Mouse (Mus musculus) spleen, adult 2 months (tissue): Measurements from ENCODE around the gene Pdk2.

Experiments used
- CTCF ChIP-seq: fragments of 200-500 bp; IDR thresholded peaks from 2 replicates; pipeline ENCODE4 v1.5.1; 2011; ENCODE audit warnings: mild to moderate bottlenecking, inconsistent platforms; ENCODE audit not compliant: insufficient read depth, insufficient read length, insufficient replicate concordance; ENCODE audit errors: extremely low read depth
- POLR2A ChIP-seq: fragments of 200-500 bp; IDR thresholded peaks from 2 replicates; pipeline ENCODE4 v1.6.1; 2011; ENCODE audit warnings: low read depth, low read length, inconsistent platforms

DNA sequence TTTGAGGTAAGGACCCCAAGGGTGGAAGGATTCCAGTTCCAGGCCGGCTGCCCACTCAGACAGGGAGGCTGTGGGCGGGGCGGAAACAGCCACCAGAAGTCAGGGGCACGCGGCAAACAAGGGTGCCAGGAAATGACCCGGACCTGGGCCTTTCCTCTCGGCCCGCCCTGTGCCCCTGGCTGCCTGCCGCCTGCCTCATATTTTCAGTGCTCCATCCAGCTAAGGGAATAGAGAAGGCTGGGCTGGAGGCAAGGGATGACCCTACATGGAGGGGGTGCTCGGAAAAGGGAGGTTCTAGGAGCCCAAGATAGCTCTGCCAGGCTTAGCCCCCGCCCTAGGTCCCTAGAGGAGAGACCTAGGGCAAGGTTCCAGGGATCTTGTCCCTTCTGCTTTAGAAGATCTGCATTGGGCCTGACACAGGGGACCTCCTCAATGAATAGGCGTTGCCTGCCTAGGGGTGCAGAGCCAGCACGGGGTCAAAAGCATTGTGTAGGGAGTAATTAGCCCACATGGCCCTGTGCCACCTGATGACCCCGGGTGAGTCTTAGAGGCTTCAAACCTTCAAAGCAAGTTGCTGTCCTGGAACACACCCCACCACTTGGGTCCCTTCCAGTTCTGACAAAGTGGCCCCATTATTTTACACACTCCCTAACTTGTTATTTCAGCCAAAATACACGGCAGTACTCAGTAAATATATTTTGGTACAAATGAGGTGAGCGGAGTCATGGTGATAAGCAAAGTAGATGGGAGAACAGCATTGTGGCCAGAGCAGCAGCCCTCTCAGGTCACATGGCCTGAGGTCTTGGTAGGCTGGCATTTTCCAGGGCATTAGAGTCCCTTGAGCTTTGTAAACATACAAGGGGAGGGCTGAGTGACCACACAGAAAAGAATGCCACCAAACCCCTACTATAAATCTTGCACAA lies 48.0 kb upstream of the Pdk2 start:
- TF ChIP-seq CTCF, result no peak
- no peak for TF ChIP-seq POLR2A
